Mouse (Mus musculus) spleen, adult 2 months (tissue): ENCODE measurements around the gene Cyld. TPM values are rescaled to one million over a fixed set of nuclear protein-coding genes. Genes with fewer than 3 reads are reported as not detected.

Source experiments
- DNase-seq, 2 experiments: peaks; one replicate each; pipeline versions ENCODE4 v3.0.0 to v3.0.0-alpha.2; 2012 to 2021; ENCODE audit warnings: low spot score in 2 of 2, low read depth in 1 of 2
- H3K27ac ChIP-seq: fragments of 200-500 bp; 2 replicates; pipeline ENCODE4 v1.5.1; 2012; ENCODE audit warnings: low read length, inconsistent platforms; ENCODE audit not compliant: insufficient read depth
- H3K27me3 ChIP-seq: fragments of 200-500 bp; 2 replicates; pipeline ENCODE4 v1.6.1; 2012; ENCODE audit warnings: mild to moderate bottlenecking, moderate library complexity, low read length, inconsistent platforms; ENCODE audit not compliant: control insufficient read depth, insufficient read depth
- H3K36me3 ChIP-seq: fragments of 200-500 bp; 2 replicates; pipeline ENCODE4 v1.6.1; 2012; ENCODE audit warnings: mild to moderate bottlenecking, low read length, inconsistent platforms; ENCODE audit not compliant: control insufficient read depth, insufficient read depth
- H3K4me1 ChIP-seq: fragments of 200-500 bp; 2 replicates; pipeline ENCODE4 v1.6.1; 2011; ENCODE audit warnings: inconsistent platforms; ENCODE audit not compliant: control insufficient read depth, insufficient read depth, insufficient read length
- H3K4me3 ChIP-seq: fragments of 200-500 bp; 2 replicates; pipeline ENCODE4 v1.5.1; 2011; ENCODE audit warnings: mild to moderate bottlenecking, inconsistent platforms; ENCODE audit not compliant: insufficient read depth, insufficient read length; ENCODE audit errors: extremely low read depth
- CTCF ChIP-seq: fragments of 200-500 bp; IDR thresholded peaks from 2 replicates; pipeline ENCODE4 v1.5.1; 2011; ENCODE audit warnings: mild to moderate bottlenecking, inconsistent platforms; ENCODE audit not compliant: insufficient read depth, insufficient read length, insufficient replicate concordance; ENCODE audit errors: extremely low read depth
- POLR2A ChIP-seq: fragments of 200-500 bp; IDR thresholded peaks from 2 replicates; pipeline ENCODE4 v1.6.1; 2011; ENCODE audit warnings: low read depth, low read length, inconsistent platforms
- WGBS: fragments of 180-500 bp; shearing (Covaris S2); methylation state at CpG from one replicate; pipeline ENCODE4 v1.1.7; 2018; 5-methylcytosine and 5-hydroxymethylcytosine counted together
- polyA plus RNA-seq: library from polyadenylated mRNA; depleted of rRNA; stranded (reverse); fragments of >200 nt; gene quantifications from 2 replicates; pipeline ENCODE4 v1.2.3, GENCODE M21; 2012

Gene Cyld
- polyA plus RNA-seq, 1 experiment, result 10.1 TPM

DNA sequence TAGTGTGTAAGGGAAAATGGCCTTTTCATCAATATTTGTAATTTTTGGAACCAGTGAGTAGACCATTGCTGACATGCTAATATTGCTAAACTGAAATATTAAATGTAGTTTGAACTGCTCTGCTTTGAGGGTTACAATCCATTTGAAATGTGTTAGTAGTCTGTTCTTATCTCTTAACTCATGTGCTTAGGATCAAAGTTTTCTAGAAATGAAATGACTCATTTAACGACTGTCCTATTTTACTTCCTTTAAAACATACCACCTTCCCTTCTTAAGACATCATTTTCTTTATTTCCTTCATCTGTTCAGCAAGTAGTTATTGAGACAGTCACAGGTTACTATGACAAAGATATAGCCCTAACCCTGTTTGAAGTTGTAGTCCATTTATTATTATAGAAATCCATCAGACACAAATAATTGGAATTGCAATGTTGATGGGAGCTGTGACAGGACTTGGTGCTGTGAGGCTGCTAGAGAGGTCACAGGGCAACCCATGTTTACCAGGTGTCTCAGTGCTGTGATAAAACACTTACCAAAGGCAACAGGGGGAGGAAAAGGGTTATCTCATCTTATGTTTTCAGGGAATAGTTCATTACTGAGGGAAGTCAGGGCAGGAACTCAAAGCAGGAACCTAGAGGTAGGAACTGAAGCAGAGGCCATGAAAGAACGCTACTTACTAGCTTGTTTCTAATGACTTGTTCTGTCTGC is 26.6 kb downstream of the Cyld start:
- H3K4me3 ChIP-seq, result no peak overlapping the region
- H3K27ac ChIP-seq, result no peak overlapping the region
- H3K36me3 ChIP-seq, result peaks cover 30% of the 10 kb centered on the region
- H3K27me3 ChIP-seq, result no peaks in the 10 kb centered on the region
- H3K4me1 ChIP-seq, result no peaks in the 10 kb centered on the region
- WGBS, result 77% methylated on average over 2 of the region's 2 CpGs
- no peak for DNase-seq
- TF ChIP-seq POLR2A (no peak), CTCF (no peak)

- peak; percentile 50 to 73 for DNase-seq
- peak; percentile 69; the same call in 1 of the 2 replicates for TF ChIP-seq CTCF
- TF ChIP-seq POLR2A, result no peak
- WGBS, result 2% methylated on average over 14 of the region's 14 CpGs
- Histone ChIP-seq H3K27ac (no peak overlapping the region), H3K4me1 (no peaks in the 10 kb centered on the region), H3K4me3 (no peak overlapping the region), H3K27me3 (no peaks in the 10 kb centered on the region; the same call in 1 of the 2 replicates), H3K36me3 (0 out of 2 replicates have a peak, but pooled peaks cover 1% of the 10 kb centered on the region)
Observed at GRCm38 (mm10) chr8:88755175-88755791, 58.5 kb downstream of the Cyld start.

DNA sequence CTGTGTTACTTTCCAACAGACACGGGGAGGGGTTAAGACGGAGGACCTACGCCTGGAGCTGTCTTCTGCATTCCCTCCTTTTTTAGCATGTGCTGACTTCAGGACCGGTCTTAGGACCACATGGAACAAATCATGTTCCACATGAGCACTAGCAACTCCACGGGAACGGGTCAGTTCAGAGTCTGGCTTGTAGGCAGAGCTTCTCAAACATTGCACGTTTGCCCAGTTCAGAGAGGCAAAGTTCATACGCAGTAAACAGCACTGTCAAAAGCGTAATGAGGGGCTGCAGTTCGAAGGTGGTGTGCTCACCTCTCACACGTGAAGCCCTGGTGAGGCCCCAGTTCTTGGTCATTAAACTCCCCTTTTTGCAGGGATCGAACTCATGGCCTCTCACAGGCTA is 65.2 kb downstream of the Cyld start:
- TF ChIP-seq CTCF (no peak), POLR2A (no peak)
- WGBS, result 86% methylated on average over 12 of the region's 12 CpGs

DNA sequence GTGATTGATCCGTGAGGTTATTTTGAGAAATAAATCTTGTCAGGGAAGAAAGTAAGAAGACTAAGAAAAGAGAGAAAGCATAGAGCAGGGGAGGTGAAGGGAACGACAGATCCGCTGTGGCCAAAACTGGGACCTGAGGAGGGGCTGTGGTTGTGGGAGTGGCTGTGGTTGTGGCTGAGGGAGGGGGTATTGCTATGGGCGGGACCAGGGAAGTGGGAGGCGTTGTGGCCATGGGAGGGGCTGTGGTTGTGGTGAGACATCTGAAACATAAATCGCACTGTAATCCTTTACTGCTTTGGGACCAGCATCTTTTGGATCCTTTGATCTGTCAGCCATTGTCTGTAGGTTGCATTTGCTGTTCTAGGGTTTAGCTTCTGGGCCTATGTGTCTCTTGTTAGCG is 74.4 kb downstream of the Cyld start:
- H3K27me3 ChIP-seq, result no peaks in the 10 kb centered on the region
- H3K27ac ChIP-seq, result no peak overlapping the region
- WGBS, result 32% methylated on average over 7 of the region's 7 CpGs
- TF ChIP-seq POLR2A (no peak), CTCF (no peak)
- no peaks in the 10 kb centered on the region for H3K36me3 ChIP-seq
- no peak overlapping the region for H3K4me3 ChIP-seq
- no peak for DNase-seq
- H3K4me1 ChIP-seq, result no peaks in the 10 kb centered on the region

More for the DNA sequence above, 65.2 kb downstream of the Cyld start:
- H3K4me1 ChIP-seq, result no peaks in the 10 kb centered on the region
- no peak overlapping the region for H3K27ac ChIP-seq
- H3K27me3 ChIP-seq, result no peaks in the 10 kb centered on the region; the same call in 1 of the 2 replicates
- no peak for DNase-seq
- H3K36me3 ChIP-seq, result no peaks in the 10 kb centered on the region
- no peak overlapping the region for H3K4me3 ChIP-seq

- Histone ChIP-seq H3K27me3 (no peaks in the 10 kb centered on the region), H3K27ac (no peak overlapping the region), H3K4me3 (no peak overlapping the region), H3K36me3 (no peaks in the 10 kb centered on the region), H3K4me1 (no peaks in the 10 kb centered on the region)
- no peak for DNase-seq
- TF ChIP-seq POLR2A (no peak), CTCF (no peak)
- WGBS, result 85% methylated on average over 19 of the region's 19 CpGs
Observed at GRCm38 (mm10) chr8:88774593-88775297, 77.9 kb downstream of the Cyld start.

- H3K4me3 ChIP-seq, result no peak overlapping the region
- DNase-seq, result no peak
- 86% methylated on average over 7 of the region's 7 CpGs for WGBS
- no peaks in the 10 kb centered on the region for H3K27me3 ChIP-seq
- H3K27ac ChIP-seq, result no peak overlapping the region
- no peak for TF ChIP-seq POLR2A
- no peak for TF ChIP-seq CTCF
- H3K36me3 ChIP-seq, result no peaks in the 10 kb centered on the region
- H3K4me1 ChIP-seq, result no peaks in the 10 kb centered on the region
Observed at GRCm38 (mm10) chr8:88775298-88775646, 78.4 kb downstream of the Cyld start.
